ENCODE assay signal across 8 mouse cellular contexts in genomic region chr14:55852646-55853551, GRCm38 (mm10). TPM values are rescaled to one million over a fixed set of nuclear protein-coding genes. Genes with fewer than 3 reads are reported as not detected.
DNase-seq lines count a peak whose midpoint lies in the region; ATAC-seq and TF ChIP-seq lines count a peak whose summit lies in the region.

No protein-coding gene starts in this region.

- peak overlapping the region; percentile 66 for H3K4me3 ChIP-seq in kidney, embryonic 14.5 days (ENCODE audit: low read length)
- H3K4me3 ChIP-seq in heart, embryonic 16.5 days (ENCODE audit: low read length), result peak overlapping the region; percentile 72
- H3K4me3 ChIP-seq in liver, embryonic 15.5 days (replicated peaks), result no peak overlapping the region
- no peak overlapping the region for H3K4me3 ChIP-seq in thymus, adult 2 months (ENCODE audit: control insufficient read depth, insufficient read depth, low read length)

- no peaks in the 10 kb centered on the region for H3K9me3 ChIP-seq in kidney, embryonic 14.5 days (ENCODE audit: control insufficient read depth, low read length)
- H3K9me3 ChIP-seq in heart, embryonic 16.5 days (replicated peaks; ENCODE audit: control insufficient read depth, low read length), result no peaks in the 10 kb centered on the region
- H3K9me3 ChIP-seq in liver, embryonic 15.5 days (replicated peaks), result no peaks in the 10 kb centered on the region

- H3K27ac ChIP-seq in kidney, embryonic 14.5 days (ENCODE audit: low read depth, low read length), result peak overlapping the region; percentile 97
- peak overlapping the region; percentile 94 for H3K27ac ChIP-seq in heart, embryonic 16.5 days (ENCODE audit: low read length)
- peak overlapping the region; percentile 53 for H3K27ac ChIP-seq in liver, embryonic 15.5 days (replicated peaks)
- no peak overlapping the region for H3K27ac ChIP-seq in thymus, adult 2 months (ENCODE audit: control insufficient read depth, insufficient read depth, low read length)

- H3K4me1 ChIP-seq in kidney, embryonic 14.5 days (ENCODE audit: control insufficient read depth, insufficient read depth, low read length), result peaks cover 36% of the 10 kb centered on the region
- H3K4me1 ChIP-seq in heart, embryonic 16.5 days (ENCODE audit: control insufficient read depth, insufficient read depth, low read length), result peaks cover 36% of the 10 kb centered on the region
- H3K4me1 ChIP-seq in liver, embryonic 15.5 days (replicated peaks), result peaks cover 34% of the 10 kb centered on the region
- H3K4me1 ChIP-seq in thymus, adult 2 months (replicated peaks; ENCODE audit: control insufficient read depth, insufficient read depth, low read length), result peaks cover 17% of the 10 kb centered on the region

- 0 out of 2 replicates have a peak, but pooled peaks cover 3% of the 10 kb centered on the region for H3K36me3 ChIP-seq in kidney, embryonic 14.5 days (ENCODE audit: control insufficient read depth, insufficient read depth, low read length)
- no peaks in the 10 kb centered on the region for H3K36me3 ChIP-seq in heart, embryonic 16.5 days (ENCODE audit: control insufficient read depth, insufficient read depth)
- H3K36me3 ChIP-seq in liver, embryonic 15.5 days (replicated peaks), result no peaks in the 10 kb centered on the region
- no peaks in the 10 kb centered on the region for H3K36me3 ChIP-seq in thymus, adult 2 months (ENCODE audit: control insufficient read depth, insufficient read depth, low read length)

- H3K9ac ChIP-seq in kidney, embryonic 14.5 days (ENCODE audit: low read depth, low read length), result peak overlapping the region; percentile 81; the same call in 1 of the 2 replicates
- H3K9ac ChIP-seq in heart, embryonic 16.5 days (ENCODE audit: low read length), result peak overlapping the region; percentile 86
- no peak overlapping the region for H3K9ac ChIP-seq in liver, embryonic 15.5 days

- TF ChIP-seq POLR2A in thymus, adult 2 months (IDR thresholded peaks at IDR 0.05; ENCODE audit: control insufficient read depth, extremely low read depth, insufficient read depth, low read length, poor library complexity), result no peak

- H3K27me3 ChIP-seq in kidney, embryonic 14.5 days (ENCODE audit: control insufficient read depth, insufficient read depth, low read length), result no peaks in the 10 kb centered on the region
- no peaks in the 10 kb centered on the region for H3K27me3 ChIP-seq in heart, embryonic 16.5 days (ENCODE audit: control insufficient read depth, insufficient read depth, low read length)
- peaks cover 31% of the 10 kb centered on the region for H3K27me3 ChIP-seq in liver, embryonic 15.5 days
- no peaks in the 10 kb centered on the region for H3K27me3 ChIP-seq in thymus, adult 2 months (ENCODE audit: control insufficient read depth, insufficient read depth, low read length)

- ATAC-seq in kidney, embryonic 14.5 days (ENCODE audit: low FRiP score, low TSS enrichment), result peak; percentile 81
- peak; percentile 37 for ATAC-seq in heart, embryonic 16.5 days (replicated peaks; ENCODE audit: extremely low read depth, insufficient read depth, low FRiP score)
- ATAC-seq in liver, embryonic 15.5 days (ENCODE audit: insufficient read depth), result peak; percentile 54; the same call in 1 of the 2 replicates

- H3K4me2 ChIP-seq in kidney, embryonic 14.5 days (replicated peaks; ENCODE audit: low read depth, low read length), result peak overlapping the region; percentile 73
- peak overlapping the region; percentile 69 for H3K4me2 ChIP-seq in heart, embryonic 16.5 days (ENCODE audit: low read depth, low read length)
- H3K4me2 ChIP-seq in liver, embryonic 15.5 days, result peak overlapping the region; percentile 72; the same call in 1 of the 2 replicates

- TF ChIP-seq CTCF in thymus, adult 2 months (IDR thresholded peaks at IDR 0.05; ENCODE audit: borderline replicate concordance, control insufficient read depth, extremely low read depth, insufficient read depth, low read length, poor library complexity), result no peak

- 4% methylated on average over 11 of the region's 11 CpGs for WGBS in kidney, embryonic 14.5 days
- 9% methylated on average over 11 of the region's 11 CpGs for WGBS in heart, embryonic 16.5 days
- 18% methylated on average over 11 of the region's 11 CpGs for WGBS in liver, embryonic 15.5 days (ENCODE audit: insufficient replicate concordance)
- 47% methylated on average over 11 of the region's 11 CpGs for WGBS in thymus, adult 2 months

- no peak for DNase-seq in kidney, adult 8-10 months
- DNase-seq in brain, adult 2 months (ENCODE audit: low read depth, low spot score), result peak; percentile 11
- DNase-seq in urinary bladder, postnatal 25 days (ENCODE audit: low spot score), result no peak
- no peak for DNase-seq in thymus, adult 2 months
- no peak for DNase-seq in cerebellum, adult 11 months

RNA-seq across cellular contexts. Expression of gene Nynrin, which starts 0.9 kb away (rescaled TPM):
- 11.0 and 15.6 TPM in 2 replicates for polyA plus RNA-seq in kidney, embryonic 14.5 days (2014; fragmentation: Nextera tagmentation; extraction: Ambion mirVana)
- polyA plus RNA-seq in heart, embryonic 16.5 days (2015; fragmentation: Nextera tagmentation; extraction: Ambion mirVana), result 11.1 and 13.7 TPM in 2 replicates
- polyA plus RNA-seq in liver, embryonic 15.5 days (2015; fragmentation: Nextera tagmentation; extraction: Ambion mirVana), result 2.0 and 2.1 TPM in 2 replicates
- polyA plus RNA-seq in thymus, adult 2 months (2012; rRNA removed), result 2.0 and 2.1 TPM in 2 replicates

RNA-seq across cellular contexts. Expression of gene Nfatc4, which starts 30.0 kb away (rescaled TPM):
- polyA plus RNA-seq in kidney, embryonic 14.5 days (2014; fragmentation: Nextera tagmentation; extraction: Ambion mirVana), result 26.3 and 33.8 TPM in 2 replicates
- polyA plus RNA-seq in heart, embryonic 16.5 days (2015; fragmentation: Nextera tagmentation; extraction: Ambion mirVana), result 9.7 and 14.4 TPM in 2 replicates
- polyA plus RNA-seq in liver, embryonic 15.5 days (2015; fragmentation: Nextera tagmentation; extraction: Ambion mirVana), result 0.67 and 0.86 TPM in 2 replicates
- 2.3 and 2.7 TPM in 2 replicates for polyA plus RNA-seq in thymus, adult 2 months (2012; rRNA removed)

RNA-seq across cellular contexts. Expression of gene Cbln3, which starts 31.3 kb away (rescaled TPM):
- 0.23 and 0.31 TPM in 2 replicates for polyA plus RNA-seq in kidney, embryonic 14.5 days (2014; fragmentation: Nextera tagmentation; extraction: Ambion mirVana)
- 0.59 and 0.69 TPM in 2 replicates for polyA plus RNA-seq in heart, embryonic 16.5 days (2015; fragmentation: Nextera tagmentation; extraction: Ambion mirVana)
- 0.20 and 0.31 TPM in 2 replicates for polyA plus RNA-seq in liver, embryonic 15.5 days (2015; fragmentation: Nextera tagmentation; extraction: Ambion mirVana)
- 0.04 and 0.09 TPM in 2 replicates for polyA plus RNA-seq in thymus, adult 2 months (2012; rRNA removed)

RNA-seq across cellular contexts. Expression of gene Khnyn, which starts 31.8 kb away (rescaled TPM):
- polyA plus RNA-seq in kidney, embryonic 14.5 days (2014; fragmentation: Nextera tagmentation; extraction: Ambion mirVana), result 7.0 and 9.7 TPM in 2 replicates
- polyA plus RNA-seq in heart, embryonic 16.5 days (2015; fragmentation: Nextera tagmentation; extraction: Ambion mirVana), result 9.8 and 11.2 TPM in 2 replicates
- polyA plus RNA-seq in liver, embryonic 15.5 days (2015; fragmentation: Nextera tagmentation; extraction: Ambion mirVana), result 8.6 and 10.1 TPM in 2 replicates
- polyA plus RNA-seq in thymus, adult 2 months (2012; rRNA removed), result 33.7 and 35.5 TPM in 2 replicates

RNA-seq across cellular contexts. Expression of gene Sdr39u1, which starts 47.2 kb away (rescaled TPM):
- 61.3 and 64.7 TPM in 2 replicates for polyA plus RNA-seq in kidney, embryonic 14.5 days (2014; fragmentation: Nextera tagmentation; extraction: Ambion mirVana)
- polyA plus RNA-seq in heart, embryonic 16.5 days (2015; fragmentation: Nextera tagmentation; extraction: Ambion mirVana), result 59.6 and 59.9 TPM in 2 replicates
- 12.8 and 15.5 TPM in 2 replicates for polyA plus RNA-seq in liver, embryonic 15.5 days (2015; fragmentation: Nextera tagmentation; extraction: Ambion mirVana)
- polyA plus RNA-seq in thymus, adult 2 months (2012; rRNA removed), result 50.2 and 54.8 TPM in 2 replicates

Comparison
In these comparisons a context has a peak if more than half of its experiments do, and no peak if none do; other contexts are left out.
1. H3K4me3 ChIP-seq: peak in kidney, embryonic 14.5 days (single experiment) and heart, embryonic 16.5 days (single experiment); none in liver, embryonic 15.5 days (single experiment) and thymus, adult 2 months (single experiment).
2. Peak in every context shown above with its lines, with median percentiles within 50 percentile points of each other: ATAC-seq and H3K4me2 ChIP-seq.